Mouse (Mus musculus) lung, adult 2 months (tissue): ENCODE measurements around the gene Kcnh3.

Source experiments
- CTCF ChIP-seq: fragments of 200-500 bp; IDR thresholded peaks from 2 replicates; pipeline ENCODE4 v1.5.1; 2011; ENCODE audit warnings: mild to moderate bottlenecking, low read length, control low read depth; ENCODE audit not compliant: insufficient read depth
- POLR2A ChIP-seq: fragments of 200-500 bp; IDR thresholded peaks from 2 replicates; pipeline ENCODE4 v1.6.1; 2011; ENCODE audit warnings: low read depth, mild to moderate bottlenecking, control low read depth, low read length, borderline replicate concordance; ENCODE audit errors: extremely low read depth

- TF ChIP-seq CTCF, result no peak
- TF ChIP-seq POLR2A, result no peak
Observed at GRCm38 (mm10) chr15:99225081-99225810, 585 bp downstream of the Kcnh3 start.
